ENCODE assay signal across 31 mouse cellular contexts in genomic region chr6:35351826-35352225, GRCm38 (mm10). TPM values are rescaled to one million over a fixed set of nuclear protein-coding genes. Genes with fewer than 3 reads are reported as not detected.
"Had no signal": no experiment of that assay in that cellular context is flagged by ENCODE, and none has a peak within 500 bp of the region (broad histone marks: within the 10 kb centered on the region; RNA-seq: fewer than 3 reads in every experiment).

No protein-coding gene starts in this region.

- H3K9me3 ChIP-seq: embryonic facial prominence, embryonic 10.5 days; embryonic facial prominence, embryonic 12.5 days; embryonic facial prominence, embryonic 13.5 days; embryonic facial prominence, embryonic 15.5 days; forebrain, embryonic 10.5 days; forebrain, embryonic 12.5 days; forebrain, embryonic 13.5 days; forebrain, embryonic 15.5 days had no signal

- H3K27ac ChIP-seq: embryonic facial prominence, embryonic 10.5 days; embryonic facial prominence, embryonic 12.5 days; embryonic facial prominence, embryonic 13.5 days; embryonic facial prominence, embryonic 15.5 days; forebrain, embryonic 10.5 days; forebrain, embryonic 12.5 days; forebrain, embryonic 13.5 days; forebrain, embryonic 15.5 days; gastrocnemius, adult 2 months; heart, adult 2 months had no signal

- H3K4me3 ChIP-seq: embryonic facial prominence, embryonic 10.5 days; embryonic facial prominence, embryonic 12.5 days; embryonic facial prominence, embryonic 13.5 days; embryonic facial prominence, embryonic 15.5 days; erythroblast, embryonic 14.5 days; forebrain, embryonic 10.5 days; forebrain, embryonic 12.5 days; forebrain, embryonic 13.5 days; forebrain, embryonic 15.5 days; gastrocnemius, adult 2 months; heart, adult 2 months had no signal

- H3K9ac ChIP-seq: embryonic facial prominence, embryonic 12.5 days; embryonic facial prominence, embryonic 13.5 days; embryonic facial prominence, embryonic 15.5 days; forebrain, embryonic 12.5 days; forebrain, embryonic 13.5 days; forebrain, embryonic 15.5 days; forebrain, postnatal 0 days had no signal

- DNase-seq: cerebellum, adult 9-10 months; cerebellum, adult 9-11 months; cerebellum, postnatal 10 days; cerebellum, postnatal 14 days; cerebellum, postnatal 25 days; cerebellum, postnatal 36 days; embryo, embryonic 11 days; forebrain, postnatal 0 days; gastrocnemius, adult 2 months; gastrocnemius, postnatal 10 days; gastrocnemius, postnatal 14 days; gastrocnemius, postnatal 25 days; gastrocnemius, postnatal 36 days; heart, adult 18-20 months; heart, adult 2 months had no signal

- H3K27me3 ChIP-seq: embryonic facial prominence, embryonic 12.5 days; embryonic facial prominence, embryonic 13.5 days; embryonic facial prominence, embryonic 15.5 days; forebrain, embryonic 13.5 days; forebrain, embryonic 15.5 days had no signal

- H3K36me3 ChIP-seq: embryonic facial prominence, embryonic 10.5 days; embryonic facial prominence, embryonic 12.5 days; embryonic facial prominence, embryonic 13.5 days; embryonic facial prominence, embryonic 15.5 days; forebrain, embryonic 10.5 days; forebrain, embryonic 12.5 days; forebrain, embryonic 15.5 days had no signal

- H3K4me2 ChIP-seq: embryonic facial prominence, embryonic 12.5 days; embryonic facial prominence, embryonic 13.5 days; embryonic facial prominence, embryonic 15.5 days; forebrain, embryonic 12.5 days; forebrain, embryonic 13.5 days; forebrain, embryonic 15.5 days had no signal

- ATAC-seq: forebrain, embryonic 13.5 days; forebrain, embryonic 14.5 days; forebrain, embryonic 15.5 days; forebrain, embryonic 16.5 days; forebrain, postnatal 0 days had no signal

RNA-seq across cellular contexts. Expression of gene Fam180a, which starts 25.9 kb away (rescaled TPM):
- total RNA-seq: common myeloid progenitor, adult 5-6 weeks; granulocyte monocyte progenitor cell, adult 5-6 weeks had no signal
- polyA plus RNA-seq: embryonic facial prominence, embryonic 10.5 days; embryonic facial prominence, embryonic 11.5 days; embryonic facial prominence, embryonic 12.5 days; erythroblast, embryonic 14.5 days; forebrain, embryonic 10.5 days; forebrain, embryonic 11.5 days; forebrain, embryonic 12.5 days; forebrain, embryonic 13.5 days had no signal

RNA-seq across cellular contexts. Expression of gene Slc13a4, which starts 43.9 kb away (rescaled TPM):
- total RNA-seq: common myeloid progenitor, adult 5-6 weeks; gastrocnemius, adult 8-10 months; granulocyte monocyte progenitor cell, adult 5-6 weeks; heart, adult 2 months had no signal
- polyA plus RNA-seq: erythroblast, embryonic 14.5 days had no signal
